Comparison of ENCODE assay signal across 10 mouse cellular contexts in genomic region chr5:29842444-29843166, GRCm38 (mm10).
DNase-seq lines count a peak whose midpoint lies in the region; ATAC-seq and TF ChIP-seq lines count a peak whose summit lies in the region.
"Had no signal": no experiment of that assay in that cellular context is flagged by ENCODE, and none has a peak within 500 bp of the region (broad histone marks: within the 10 kb centered on the region; RNA-seq: fewer than 3 reads in every experiment).

No protein-coding gene starts in this region.

- H3K4me1 ChIP-seq in kidney, adult 2 months (ENCODE audit: control insufficient read depth, insufficient read depth, low read length), result no peaks in the 10 kb centered on the region
- H3K4me1 ChIP-seq in kidney, embryonic 15.5 days, result no peaks in the 10 kb centered on the region
- H3K4me1 ChIP-seq in MEL (ENCODE audit: control insufficient read depth in 1 of 2, insufficient read depth in 2 of 2, low read length in 2 of 2), result peaks cover 0 to 8% of the 10 kb centered on the region in 2 experiments; a peak in 1 of 4 replicates
- H3K4me1 ChIP-seq in embryonic fibroblast, embryonic 13.5 days (ENCODE audit: control insufficient read depth, insufficient read depth, low read length), result peaks cover 13% of the 10 kb centered on the region
- H3K4me1 ChIP-seq: limb, embryonic 13.5 days had no signal

- 63% methylated on average over 3 of the region's 3 CpGs for WGBS in kidney, adult 2 months
- WGBS in kidney, embryonic 15.5 days, result 58% methylated on average over 3 of the region's 3 CpGs

- H3K36me3 ChIP-seq in kidney, adult 2 months (ENCODE audit: control insufficient read depth, insufficient read depth, low read length), result no peaks in the 10 kb centered on the region
- no peaks in the 10 kb centered on the region for H3K36me3 ChIP-seq in kidney, embryonic 15.5 days
- H3K36me3 ChIP-seq in MEL (ENCODE audit: control insufficient read depth in 1 of 2, insufficient read depth in 2 of 2, low read length in 2 of 2), result peaks cover 0 to 2% of the 10 kb centered on the region in 2 experiments; a peak in 1 of 4 replicates
- H3K36me3 ChIP-seq: limb, embryonic 13.5 days had no signal

- TF ChIP-seq EP300 in MEL (IDR thresholded peaks at IDR 0.05; ENCODE audit: low read depth in 1 of 2, low read length in 2 of 2), result no peak

- no peak overlapping the region for H3K9ac ChIP-seq in kidney, embryonic 15.5 days
- no peak overlapping the region for H3K9ac ChIP-seq in MEL (ENCODE audit: control insufficient read depth, low read depth, low read length, poor library complexity, severe bottlenecking)
- H3K9ac ChIP-seq: limb, embryonic 13.5 days had no signal

- no peak for TF ChIP-seq RAD21 in MEL (IDR thresholded peaks at IDR 0.05; ENCODE audit: low read depth, low read length)

- DNase-seq in kidney, adult 2 months, result peak; percentile 65
- DNase-seq in MEL (ENCODE audit: low read depth, low spot score), result peak; percentile 8
- peak; percentile 15 to 43 for DNase-seq in heart, postnatal 14 days
- no peak for DNase-seq in right cerebral cortex, postnatal 10 days (ENCODE audit: low spot score in 2 of 2)
- no peak for DNase-seq in frontal cortex, postnatal 36 days (ENCODE audit: low spot score in 2 of 2)
- DNase-seq in ovary, postnatal 10 days (ENCODE audit: low spot score), result no peak
- DNase-seq: spleen, adult 18-20 months had no signal

- no peak overlapping the region for H3K27ac ChIP-seq in kidney, adult 2 months (ENCODE audit: insufficient read depth, low read depth, low read length)
- no peak overlapping the region for H3K27ac ChIP-seq in kidney, embryonic 15.5 days
- H3K27ac ChIP-seq in MEL (ENCODE audit: control insufficient read depth, low read depth, low read length), result no peak overlapping the region
- H3K27ac ChIP-seq in embryonic fibroblast, embryonic 13.5 days (ENCODE audit: insufficient read depth, low read length), result peak overlapping the region; percentile 95
- H3K27ac ChIP-seq: limb, embryonic 13.5 days had no signal

- TF ChIP-seq POLR2A in kidney, adult 2 months (IDR thresholded peaks at IDR 0.05; ENCODE audit: low read depth, low read length), result no peak
- TF ChIP-seq POLR2A in MEL (IDR thresholded peaks at IDR 0.05; ENCODE audit: control insufficient read depth in 1 of 2, insufficient read depth in 1 of 2, low read depth in 1 of 2, low read length in 2 of 2, poor library complexity in 1 of 2), result no peak
- TF ChIP-seq POLR2A in embryonic fibroblast, embryonic 13.5 days (IDR thresholded peaks at IDR 0.05; ENCODE audit: low read depth, low read length), result no peak

- no peak overlapping the region for H3K4me2 ChIP-seq in kidney, embryonic 15.5 days
- H3K4me2 ChIP-seq: limb, embryonic 13.5 days had no signal

- no peak for TF ChIP-seq CTCF in kidney, adult 2 months (conservative IDR thresholded peaks at IDR 0.05; ENCODE audit: insufficient read depth, insufficient read length, low read depth, low read length)
- no peak for TF ChIP-seq CTCF in MEL (IDR thresholded peaks at IDR 0.05 in 2 of 3, conservative IDR thresholded peaks at IDR 0.05 in 1 of 3; ENCODE audit: control insufficient read depth in 1 of 3, insufficient read depth in 1 of 3, low read depth in 2 of 3, low read length in 3 of 3, poor library complexity in 1 of 3, severe bottlenecking in 1 of 3)
- no peak for TF ChIP-seq CTCF in embryonic fibroblast, embryonic 13.5 days (IDR thresholded peaks at IDR 0.05; ENCODE audit: borderline replicate concordance, insufficient read depth, low read length)

- no peak overlapping the region for H3K4me3 ChIP-seq in kidney, adult 2 months (ENCODE audit: insufficient read depth, low read depth, low read length)
- no peak overlapping the region for H3K4me3 ChIP-seq in kidney, embryonic 15.5 days (replicated peaks)
- no peak overlapping the region for H3K4me3 ChIP-seq in MEL (ENCODE audit: control insufficient read depth in 1 of 2, insufficient read depth in 1 of 2, low read depth in 2 of 2, low read length in 2 of 2)
- no peak overlapping the region for H3K4me3 ChIP-seq in embryonic fibroblast, embryonic 13.5 days (ENCODE audit: insufficient read depth, low read length)
- H3K4me3 ChIP-seq: limb, embryonic 13.5 days had no signal

- H3K9me3 ChIP-seq in kidney, embryonic 15.5 days (replicated peaks), result no peaks in the 10 kb centered on the region
- no peaks in the 10 kb centered on the region for H3K9me3 ChIP-seq in MEL (replicated peaks; ENCODE audit: insufficient read depth, low read length)
- H3K9me3 ChIP-seq: limb, embryonic 13.5 days had no signal

- H3K27me3 ChIP-seq in kidney, adult 2 months (replicated peaks; ENCODE audit: control insufficient read depth, insufficient read depth, low read length), result no peaks in the 10 kb centered on the region
- no peaks in the 10 kb centered on the region for H3K27me3 ChIP-seq in kidney, embryonic 15.5 days
- peaks cover 2 to 9% of the 10 kb centered on the region in 2 experiments; a peak in 3 of 4 replicates for H3K27me3 ChIP-seq in MEL (ENCODE audit: control insufficient read depth in 1 of 2, insufficient read depth in 2 of 2, low read length in 2 of 2)
- H3K27me3 ChIP-seq: limb, embryonic 13.5 days had no signal

- H3K79me2 ChIP-seq in MEL (ENCODE audit: control insufficient read depth, insufficient read depth, low read length, poor library complexity), result no peaks in the 10 kb centered on the region

- ATAC-seq in kidney, embryonic 15.5 days (replicated peaks; ENCODE audit: low FRiP score), result no peak

- intact Hi-C loops in heart, postnatal 14 days (cut with DNase I), result no loop called here

TF ChIP-seq in MEL, 35 proteins besides CTCF, POLR2A, EP300 and RAD21:
- TF ChIP-seq GATA1 (IDR thresholded peaks at IDR 0.05; ENCODE audit: low read depth, low read length) (0 out of 2 replicates have a peak, but pooled peaks have one; percentile 4), MAZ (IDR thresholded peaks at IDR 0.05; ENCODE audit: low read depth, low read length) (no peak)

Comparison
In these comparisons a context has a peak if more than half of its experiments do, and no peak if none do; other contexts are left out.
1. DNase-seq: peak in kidney, adult 2 months (single experiment), MEL (single experiment) and heart, postnatal 14 days (2 of 2); none in right cerebral cortex, postnatal 10 days (0 of 2), frontal cortex, postnatal 36 days (0 of 2) and ovary, postnatal 10 days (single experiment).